Mouse (Mus musculus): Measurements from ENCODE around the gene Dclk1. TPM values are rescaled to one million over a fixed set of nuclear protein-coding genes. Genes with fewer than 3 reads are reported as not detected.
A peak's percentile ranks its signal among the peaks of the same experiment; 100 is the strongest.

Gene Dclk1
- total and polyA plus RNA-seq, 3 experiments: 1.2 to 5.6 (median 3.6) TPM

DNA sequence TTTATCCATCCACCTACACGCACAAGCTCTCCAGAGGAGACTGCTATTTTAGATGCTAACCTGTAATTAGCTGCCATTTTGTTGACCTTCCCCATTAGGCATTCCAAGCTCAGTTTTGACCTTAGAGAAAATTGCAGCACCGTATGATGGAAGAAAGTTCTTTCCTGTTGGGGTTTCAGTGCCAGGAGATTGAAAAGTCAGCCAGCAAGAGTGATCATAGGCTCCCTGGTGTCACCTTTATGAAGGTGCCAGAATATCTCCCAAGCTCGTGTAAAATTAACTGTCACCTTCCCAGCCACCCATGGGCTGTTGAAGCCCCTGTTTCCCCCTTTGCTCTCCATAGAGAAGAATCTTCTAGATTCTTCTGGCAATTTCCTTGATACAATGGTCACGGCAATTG lies 297.2 kb downstream of the Dclk1 start:
- H3K4me3 ChIP-seq: no peak overlapping the region
- H3K36me3 ChIP-seq (ENCODE audit: control insufficient read depth, insufficient read depth, low read length): no peaks in the 10 kb centered on the region
- intact Hi-C loops (cut with DNase I): no loop called here
- no peak for DNase-seq
- no peak overlapping the region for H3K27ac ChIP-seq
- H3K9ac ChIP-seq (ENCODE audit: low read depth, low read length): no peak overlapping the region
- no peaks in the 10 kb centered on the region for H3K27me3 ChIP-seq (ENCODE audit: control insufficient read depth, insufficient read depth, low read length)
- 42% methylated on average over 4 of the region's 4 CpGs for WGBS
- H3K4me1 ChIP-seq (ENCODE audit: control insufficient read depth, insufficient read depth, low read length): no peaks in the 10 kb centered on the region
- no peaks in the 10 kb centered on the region for H3K79me2 ChIP-seq (replicated peaks; ENCODE audit: control insufficient read depth, insufficient read depth, low read length)
- TF ChIP-seq POLR2A (IDR thresholded peaks at IDR 0.05; ENCODE audit: insufficient read depth, low read depth, low read length) (no peak), CTCF (IDR thresholded peaks at IDR 0.05) (no peak), EP300 (IDR thresholded peaks at IDR 0.05; ENCODE audit: insufficient read depth, low read depth, low read length) (no peak)

DNA sequence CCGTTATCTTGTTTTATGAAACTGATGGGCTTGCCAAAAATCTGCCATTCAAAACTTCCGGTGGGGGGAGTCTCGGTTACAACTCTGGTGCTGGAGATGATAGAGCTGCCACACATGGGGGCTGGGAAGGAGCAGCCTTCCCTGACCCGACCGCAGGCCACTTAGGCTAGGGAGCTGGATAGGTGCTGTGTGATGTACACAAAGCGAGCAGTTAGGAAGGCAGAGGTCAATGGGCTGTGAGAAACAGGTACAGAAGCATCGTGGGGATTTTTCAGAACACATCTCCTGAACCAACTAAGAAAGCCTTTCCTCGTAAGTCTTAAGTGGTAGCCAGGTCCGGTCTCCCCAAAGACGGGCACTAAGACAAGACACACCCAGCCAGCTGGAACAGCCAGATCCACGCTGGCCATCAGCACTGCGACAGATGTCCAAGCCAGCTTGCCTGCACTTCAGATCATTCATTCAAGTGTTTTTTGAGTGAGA lies 297.7 kb downstream of the Dclk1 start:
- H3K27me3 ChIP-seq (ENCODE audit: control insufficient read depth, insufficient read depth, low read length): no peaks in the 10 kb centered on the region
- TF ChIP-seq EP300 (IDR thresholded peaks at IDR 0.05; ENCODE audit: insufficient read depth, low read depth, low read length): no peak
- TF ChIP-seq POLR2A (IDR thresholded peaks at IDR 0.05; ENCODE audit: insufficient read depth, low read depth, low read length): no peak
- no peak for TF ChIP-seq CTCF (IDR thresholded peaks at IDR 0.05)
- peak; percentile 19 to 30 for DNase-seq
- no peak overlapping the region for H3K4me3 ChIP-seq
- H3K79me2 ChIP-seq (replicated peaks; ENCODE audit: control insufficient read depth, insufficient read depth, low read length): no peaks in the 10 kb centered on the region
- H3K36me3 ChIP-seq (ENCODE audit: control insufficient read depth, insufficient read depth, low read length): no peaks in the 10 kb centered on the region
- H3K9ac ChIP-seq (ENCODE audit: low read depth, low read length): no peak overlapping the region
- H3K27ac ChIP-seq: no peak overlapping the region
- no peaks in the 10 kb centered on the region for H3K4me1 ChIP-seq (ENCODE audit: control insufficient read depth, insufficient read depth, low read length)
- WGBS: 35% methylated on average over 12 of the region's 12 CpGs
- intact Hi-C loops (cut with DNase I): no loop called here

DNA sequence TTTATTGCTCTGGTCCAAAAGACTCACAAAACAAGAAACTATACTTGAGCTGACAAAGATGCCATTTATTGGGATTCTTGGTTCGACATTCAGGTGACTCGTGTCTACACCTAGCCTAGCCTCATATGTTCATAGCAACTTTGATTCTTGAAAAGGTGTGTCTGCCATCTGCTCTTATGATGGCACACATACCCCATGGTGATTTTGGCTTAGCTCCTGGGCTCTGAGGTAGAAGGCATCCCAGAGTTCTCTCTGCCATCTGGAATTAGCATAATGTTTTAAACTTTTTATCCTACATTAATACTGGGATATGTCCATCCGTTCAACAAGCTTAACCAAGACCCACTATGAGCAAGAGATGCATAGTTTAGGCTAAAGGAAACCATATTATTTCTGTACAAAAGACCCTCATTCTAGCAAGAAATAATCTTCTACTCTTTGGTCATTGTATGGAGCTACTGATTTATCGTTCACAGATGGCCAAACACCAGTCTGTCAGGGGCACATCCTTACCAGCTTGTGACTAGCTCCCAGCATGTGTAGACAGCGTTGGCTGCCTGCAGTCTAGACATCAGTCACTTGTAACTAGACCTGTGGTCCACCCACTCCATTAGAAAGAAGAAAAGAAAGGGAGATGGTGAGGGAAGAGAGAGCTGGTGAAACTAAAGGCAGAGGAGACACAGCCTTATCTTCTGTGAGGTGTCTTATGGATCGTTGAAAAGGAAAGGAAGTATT lies 298.4 kb downstream of the Dclk1 start:
- H3K4me3 ChIP-seq: no peak overlapping the region
- intact Hi-C loops (cut with DNase I): no loop called here
- DNase-seq: no peak
- no peaks in the 10 kb centered on the region for H3K4me1 ChIP-seq (ENCODE audit: control insufficient read depth, insufficient read depth, low read length)
- H3K9ac ChIP-seq (ENCODE audit: low read depth, low read length): no peak overlapping the region
- TF ChIP-seq EP300 (IDR thresholded peaks at IDR 0.05; ENCODE audit: insufficient read depth, low read depth, low read length) (no peak), POLR2A (IDR thresholded peaks at IDR 0.05; ENCODE audit: insufficient read depth, low read depth, low read length) (no peak), CTCF (IDR thresholded peaks at IDR 0.05) (no peak)
- no peaks in the 10 kb centered on the region for H3K27me3 ChIP-seq (ENCODE audit: control insufficient read depth, insufficient read depth, low read length)
- no peaks in the 10 kb centered on the region for H3K36me3 ChIP-seq (ENCODE audit: control insufficient read depth, insufficient read depth, low read length)
- no peak overlapping the region for H3K27ac ChIP-seq
- no peaks in the 10 kb centered on the region for H3K79me2 ChIP-seq (replicated peaks; ENCODE audit: control insufficient read depth, insufficient read depth, low read length)
- WGBS: 90% methylated on average over 6 of the region's 6 CpGs

DNA sequence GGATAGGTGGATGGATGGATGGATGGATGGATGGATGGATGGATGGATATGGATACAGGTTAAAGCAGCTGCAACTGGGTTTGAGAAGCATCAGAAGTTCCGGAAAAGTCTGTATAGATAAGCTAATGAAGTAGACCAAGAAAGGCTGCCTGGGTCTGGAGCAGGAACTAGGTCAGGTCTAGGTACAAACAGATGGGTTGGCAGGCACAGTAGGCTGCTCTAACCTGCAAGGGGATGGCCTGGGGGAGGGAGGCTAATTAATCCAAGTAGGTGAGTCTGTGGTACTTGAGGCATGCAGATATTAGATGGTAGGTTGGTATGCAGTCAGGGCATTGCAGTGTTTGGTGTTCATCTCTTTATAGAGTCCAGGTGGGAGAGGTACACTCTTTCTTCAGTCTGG lies 299.6 kb downstream of the Dclk1 start:
- Histone ChIP-seq H3K36me3 (ENCODE audit: control insufficient read depth, insufficient read depth, low read length) (no peaks in the 10 kb centered on the region), H3K79me2 (replicated peaks; ENCODE audit: control insufficient read depth, insufficient read depth, low read length) (no peaks in the 10 kb centered on the region), H3K4me1 (ENCODE audit: control insufficient read depth, insufficient read depth, low read length) (no peaks in the 10 kb centered on the region), H3K27me3 (ENCODE audit: control insufficient read depth, insufficient read depth, low read length) (no peaks in the 10 kb centered on the region), H3K9ac (ENCODE audit: low read depth, low read length) (no peak overlapping the region), H3K27ac (no peak overlapping the region), H3K4me3 (no peak overlapping the region)
- TF ChIP-seq CTCF (IDR thresholded peaks at IDR 0.05): no peak
- TF ChIP-seq POLR2A (IDR thresholded peaks at IDR 0.05; ENCODE audit: insufficient read depth, low read depth, low read length): no peak
- no peak for TF ChIP-seq EP300 (IDR thresholded peaks at IDR 0.05; ENCODE audit: insufficient read depth, low read depth, low read length)
- 84% methylated on average over 1 of the region's 1 CpGs for WGBS
- intact Hi-C loops (cut with DNase I): no loop called here
- no peak for DNase-seq

DNA sequence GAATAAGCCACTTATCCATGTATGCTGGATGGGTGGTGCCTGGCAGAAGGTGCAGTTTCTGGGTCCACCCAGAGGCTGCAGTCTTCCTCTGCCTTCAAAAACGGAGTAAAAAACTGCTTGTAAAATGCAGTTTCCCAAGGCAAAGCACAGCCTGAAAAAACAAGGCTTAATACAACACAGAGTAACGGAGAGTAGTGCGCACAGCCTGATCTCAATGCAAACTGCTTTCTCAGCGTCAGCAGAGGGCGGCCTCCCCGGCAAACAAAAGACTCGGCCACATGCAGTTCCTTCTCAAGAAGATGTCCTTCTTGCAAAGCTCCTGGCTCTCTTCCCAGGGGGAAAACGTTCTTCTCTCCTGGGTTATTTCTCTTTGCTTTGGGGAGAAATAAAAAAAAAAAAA lies 300.1 kb downstream of the Dclk1 start:
- 26% methylated on average over 8 of the region's 8 CpGs for WGBS
- Histone ChIP-seq H3K36me3 (ENCODE audit: control insufficient read depth, insufficient read depth, low read length) (no peaks in the 10 kb centered on the region), H3K79me2 (replicated peaks; ENCODE audit: control insufficient read depth, insufficient read depth, low read length) (no peaks in the 10 kb centered on the region), H3K27ac (no peak overlapping the region), H3K27me3 (ENCODE audit: control insufficient read depth, insufficient read depth, low read length) (no peaks in the 10 kb centered on the region), H3K9ac (ENCODE audit: low read depth, low read length) (no peak overlapping the region), H3K4me3 (peak overlapping the region; percentile 28; the same call in 1 of the 2 replicates), H3K4me1 (ENCODE audit: control insufficient read depth, insufficient read depth, low read length) (no peaks in the 10 kb centered on the region)
- intact Hi-C loops (cut with DNase I): no loop called here
- peak; percentile 35 to 44 for DNase-seq
- TF ChIP-seq POLR2A (IDR thresholded peaks at IDR 0.05; ENCODE audit: insufficient read depth, low read depth, low read length) (no peak), CTCF (IDR thresholded peaks at IDR 0.05) (peak; percentile 45)

DNA sequence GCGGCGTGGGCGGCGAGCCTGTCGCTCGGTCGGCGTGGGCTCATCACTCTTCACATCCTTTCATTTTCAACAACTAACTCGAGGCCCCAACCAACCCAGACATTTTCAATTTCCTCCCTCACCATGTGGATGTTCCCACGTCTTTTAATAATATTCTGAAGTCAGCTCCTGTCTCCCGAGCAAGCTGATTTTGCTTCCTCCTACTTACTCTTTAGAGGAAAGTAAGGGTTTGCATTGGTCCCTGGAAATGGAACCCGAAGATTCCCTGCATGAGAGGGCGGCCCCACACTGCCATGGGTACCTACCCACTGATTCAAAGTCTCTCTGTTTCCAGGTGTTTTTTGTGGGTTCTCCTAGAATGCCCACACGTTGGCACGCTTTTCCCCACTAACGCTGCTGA lies 300.8 kb downstream of the Dclk1 start:
- WGBS: 78% methylated on average over 16 of the region's 16 CpGs
- intact Hi-C loops (cut with DNase I): no loop called here
- H3K36me3 ChIP-seq (ENCODE audit: control insufficient read depth, insufficient read depth, low read length): no peaks in the 10 kb centered on the region
- H3K4me1 ChIP-seq (ENCODE audit: control insufficient read depth, insufficient read depth, low read length): no peaks in the 10 kb centered on the region
- H3K27me3 ChIP-seq (ENCODE audit: control insufficient read depth, insufficient read depth, low read length): no peaks in the 10 kb centered on the region
- H3K4me3 ChIP-seq: no peak overlapping the region; the same call in 1 of the 2 replicates
- H3K27ac ChIP-seq: no peak overlapping the region
- H3K79me2 ChIP-seq (replicated peaks; ENCODE audit: control insufficient read depth, insufficient read depth, low read length): no peaks in the 10 kb centered on the region
- no peak for TF ChIP-seq CTCF (IDR thresholded peaks at IDR 0.05)
- no peak for TF ChIP-seq EP300 (IDR thresholded peaks at IDR 0.05; ENCODE audit: insufficient read depth, low read depth, low read length)
- no peak for TF ChIP-seq POLR2A (IDR thresholded peaks at IDR 0.05; ENCODE audit: insufficient read depth, low read depth, low read length)
- H3K9ac ChIP-seq (ENCODE audit: low read depth, low read length): no peak overlapping the region
- DNase-seq: no peak

Data from heart, adult 2 months (tissue).